Mouse (Mus musculus): ENCODE measurements at regions not wholly inside any gene's neighbourhood (a gene's known extent, or its start where the extent isn't known, plus 50 kb on each side); places are given as distances from the start of the nearest gene placed in this dataset.

- no peaks in the 10 kb centered on the region for H3K27me3 ChIP-seq
- no peak for ATAC-seq (ENCODE audit: low FRiP score, low read depth)
- H3K27ac ChIP-seq (replicated peaks): no peak overlapping the region
- H3K9ac ChIP-seq: no peak overlapping the region
- H3K4me2 ChIP-seq: no peak overlapping the region
- H3K36me3 ChIP-seq: no peaks in the 10 kb centered on the region
- H3K4me1 ChIP-seq (replicated peaks): no peaks in the 10 kb centered on the region
- H3K4me3 ChIP-seq: no peak overlapping the region
- H3K9me3 ChIP-seq: no peaks in the 10 kb centered on the region
- 40% methylated on average over 3 of the region's 3 CpGs for WGBS
These were observed 122.0 kb downstream of the Fam114a2 start for GRCm38 (mm10) chr11:57396429-57396828.

GRCm38 (mm10) chr11:57390826-57391225 lies 127.6 kb downstream of the Fam114a2 start:
- WGBS: 83% methylated on average over 4 of the region's 4 CpGs
- ATAC-seq (ENCODE audit: low FRiP score, low read depth): no peak
- H3K4me3 ChIP-seq: no peak overlapping the region
- no peak overlapping the region for H3K4me2 ChIP-seq
- no peaks in the 10 kb centered on the region for H3K4me1 ChIP-seq (replicated peaks)
- H3K9me3 ChIP-seq: no peaks in the 10 kb centered on the region
- H3K9ac ChIP-seq: no peak overlapping the region
- H3K27me3 ChIP-seq: no peaks in the 10 kb centered on the region
- no peaks in the 10 kb centered on the region for H3K36me3 ChIP-seq
- H3K27ac ChIP-seq (replicated peaks): no peak overlapping the region

Measured in hindbrain, embryonic 15.5 days (tissue).